Mouse (Mus musculus) ES-Bruce4 (cell line): Measurements from ENCODE around the gene Trmt1. TPM values are rescaled to one million over a fixed set of nuclear protein-coding genes. Genes with fewer than 3 reads are reported as not detected.
"Not testable (repeated sequence)": the region's sequence is repeated elsewhere in the genome, so short reads cannot be mapped to it uniquely, and the experiment has no call there.

Experiments used
- H3K27ac ChIP-seq: 2 replicates; pipeline ENCODE4 v1.5.1; 2012; ENCODE audit warnings: low read length, inconsistent platforms; ENCODE audit not compliant: insufficient read depth
- H3K27me3 ChIP-seq: 2 replicates; pipeline ENCODE4 v1.6.1; 2012; ENCODE audit warnings: mild to moderate bottlenecking, low read length, inconsistent platforms; ENCODE audit not compliant: control insufficient read depth, poor library complexity, insufficient read depth, severe bottlenecking
- H3K36me3 ChIP-seq: 2 replicates; pipeline ENCODE4 v1.6.1; 2012; ENCODE audit warnings: inconsistent platforms, mild to moderate bottlenecking, low read length, moderate library complexity; ENCODE audit not compliant: control insufficient read depth, poor library complexity, insufficient read depth, severe bottlenecking
- H3K4me1 ChIP-seq: one replicate; pipeline ENCODE4 v1.8.1; 2011; ENCODE audit warnings: low read length; ENCODE audit not compliant: control insufficient read depth, insufficient read depth
- H3K4me3 ChIP-seq: 2 replicates; pipeline ENCODE4 v1.5.1; 2011; ENCODE audit warnings: low read depth, mild to moderate bottlenecking, low read length
- H3K9ac ChIP-seq: 2 replicates; pipeline ENCODE4 v1.6.1; 2012; ENCODE audit warnings: low read depth, mild to moderate bottlenecking, inconsistent platforms; ENCODE audit not compliant: poor library complexity, severe bottlenecking
- H3K9me3 ChIP-seq: replicated peaks from 2 replicates; pipeline ENCODE4 v1.6.1; 2012; ENCODE audit warnings: mild to moderate bottlenecking, low read length, inconsistent platforms; ENCODE audit not compliant: control insufficient read depth, poor library complexity, insufficient read depth, severe bottlenecking
- CTCF ChIP-seq: IDR thresholded peaks from one replicate; pipeline ENCODE4 v1.8.1; 2011; ENCODE audit warnings: low read depth, low read length
- EP300 ChIP-seq: IDR thresholded peaks from 2 replicates; pipeline ENCODE4 v1.6.1; 2011; ENCODE audit warnings: low read depth, low read length; ENCODE audit not compliant: insufficient read depth
- POLR2A ChIP-seq: IDR thresholded peaks from one replicate; pipeline ENCODE4 v1.8.1; 2011; ENCODE audit warnings: low read length; ENCODE audit not compliant: insufficient read depth
- polyA plus RNA-seq: library from polyadenylated mRNA; stranded (reverse); fragments of >200 nt; gene quantifications from 2 replicates; pipeline ENCODE4 v1.2.4, GENCODE M21; 2011; ENCODE audit warnings: low read depth; ENCODE audit not compliant: missing spikeins, insufficient read depth, insufficient read length

Gene Trmt1
- polyA plus RNA-seq, 1 experiment, result 77.6 TPM

DNA sequence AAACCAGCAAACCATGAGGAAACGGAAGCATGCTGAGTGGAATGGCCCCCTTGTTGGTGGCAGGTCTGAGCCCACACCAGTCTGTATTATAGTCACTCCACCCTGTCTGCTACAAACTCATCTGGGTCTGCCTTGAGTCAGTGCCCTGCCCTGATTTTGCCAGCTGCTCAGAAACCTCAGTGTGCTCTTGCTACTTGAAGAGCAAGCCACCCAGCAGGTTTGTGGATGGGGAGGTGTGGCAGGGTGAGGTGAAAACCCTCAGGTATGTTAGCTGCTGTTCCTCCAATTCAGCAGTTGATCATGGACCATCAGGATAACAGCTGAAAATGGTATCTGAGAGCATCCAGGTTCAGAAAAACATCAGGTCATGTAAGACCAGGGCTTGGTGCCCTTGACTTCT lies 18.0 kb upstream of the Trmt1 start:
- H3K36me3 ChIP-seq, result peaks cover 19% of the 10 kb centered on the region
- no peak overlapping the region for H3K4me3 ChIP-seq

DNA sequence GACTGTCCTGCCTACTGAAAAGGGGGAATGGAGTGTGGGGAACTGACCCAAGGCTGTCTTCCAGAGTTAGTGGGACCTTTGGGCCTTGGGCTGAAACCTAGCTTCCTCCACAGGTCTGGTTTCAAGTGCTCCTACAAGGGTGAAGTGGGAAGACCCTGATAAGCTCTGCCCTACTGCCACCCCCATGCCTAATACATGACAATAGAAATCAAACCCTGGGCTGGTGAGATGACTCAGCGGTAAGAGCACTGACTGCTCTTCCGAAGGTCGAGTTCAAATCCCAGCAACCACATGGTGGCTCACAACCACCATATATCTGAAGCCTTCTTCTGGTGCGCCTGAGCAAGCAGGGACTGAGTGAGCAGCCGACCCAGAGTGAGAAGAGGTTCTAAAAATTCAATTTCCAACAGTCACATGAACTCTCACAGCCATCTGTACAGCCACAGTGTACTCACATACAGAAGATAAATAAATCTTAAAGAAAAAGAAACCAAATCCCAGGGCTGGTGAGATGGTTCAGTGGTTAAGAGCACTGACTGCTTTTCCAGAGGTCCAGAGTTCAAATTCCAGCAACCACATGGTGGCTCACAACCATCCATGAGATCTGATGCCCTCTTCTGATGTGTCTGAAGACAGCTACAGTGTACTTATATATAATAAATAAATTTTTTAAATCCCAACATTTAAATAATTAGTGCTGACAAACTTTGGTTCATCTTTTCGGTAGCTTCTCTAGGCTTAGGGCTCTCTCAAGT lies 17.2 kb upstream of the Trmt1 start:
- no peak overlapping the region for H3K4me3 ChIP-seq
- no peaks in the 10 kb centered on the region for H3K9me3 ChIP-seq
- H3K27ac ChIP-seq, result peak overlapping the region; percentile 78
- peaks cover 28% of the 10 kb centered on the region for H3K36me3 ChIP-seq
- TF ChIP-seq POLR2A, result no peak
- TF ChIP-seq CTCF, result no peak
- TF ChIP-seq EP300, result no peak
- peaks cover 4% of the 10 kb centered on the region for H3K4me1 ChIP-seq
- 0 out of 2 replicates have a peak overlapping the region, but pooled peaks have one; percentile 1 for H3K9ac ChIP-seq
- H3K27me3 ChIP-seq, result no peaks in the 10 kb centered on the region

More for the DNA sequence above, 18.0 kb upstream of the Trmt1 start:
- Histone ChIP-seq H3K9me3 (no peaks in the 10 kb centered on the region), H3K4me1 (peaks cover 4% of the 10 kb centered on the region), H3K27me3 (no peaks in the 10 kb centered on the region), H3K9ac (no peak overlapping the region), H3K27ac (peak overlapping the region; percentile 78)
- no peak for TF ChIP-seq POLR2A
- TF ChIP-seq EP300, result no peak
- no peak for TF ChIP-seq CTCF

DNA sequence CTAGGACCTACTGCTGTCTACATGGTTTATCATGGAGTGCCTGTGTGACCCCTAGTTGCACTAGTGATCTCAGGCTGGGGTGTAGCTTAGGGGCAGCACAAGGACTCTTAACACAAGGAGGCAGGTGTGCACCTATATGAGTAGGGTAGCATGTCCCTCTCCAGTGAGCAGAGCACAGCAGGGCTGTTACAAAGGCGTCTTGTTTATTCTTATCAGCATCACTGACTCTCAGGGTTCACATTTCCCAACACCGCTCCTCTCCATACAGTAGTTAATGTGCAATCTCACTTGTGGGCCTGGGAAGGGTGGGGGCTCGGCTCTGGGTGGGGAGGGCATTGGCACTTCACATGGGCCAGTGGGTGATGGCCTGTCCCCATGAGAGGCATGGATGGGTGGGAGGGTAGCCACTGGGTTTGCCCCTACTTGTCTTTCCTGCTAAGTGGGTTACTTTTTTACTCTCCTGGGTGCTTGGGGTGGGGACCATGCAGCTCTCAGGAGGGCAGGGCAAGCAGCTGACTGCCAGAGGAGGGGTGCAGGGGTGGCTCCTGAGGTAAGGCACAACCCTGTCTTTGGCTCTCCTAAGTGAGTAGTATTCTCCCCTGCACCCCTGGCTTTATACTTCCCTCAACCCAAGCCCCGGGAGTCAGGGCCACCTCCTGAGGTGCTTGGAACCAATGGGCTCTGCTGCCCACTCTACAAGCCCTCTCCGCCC lies 15.7 kb upstream of the Trmt1 start:
- not testable (repeated sequence) for H3K27me3 ChIP-seq, H3K9me3 ChIP-seq, H3K4me3 ChIP-seq, H3K4me1 ChIP-seq
- 0 out of 2 replicates have a peak overlapping the region, but pooled peaks have one; percentile 1 for H3K9ac ChIP-seq
- H3K27ac ChIP-seq, result peak overlapping the region; percentile 53
- peaks cover 43% of the 10 kb centered on the region for H3K36me3 ChIP-seq

DNA sequence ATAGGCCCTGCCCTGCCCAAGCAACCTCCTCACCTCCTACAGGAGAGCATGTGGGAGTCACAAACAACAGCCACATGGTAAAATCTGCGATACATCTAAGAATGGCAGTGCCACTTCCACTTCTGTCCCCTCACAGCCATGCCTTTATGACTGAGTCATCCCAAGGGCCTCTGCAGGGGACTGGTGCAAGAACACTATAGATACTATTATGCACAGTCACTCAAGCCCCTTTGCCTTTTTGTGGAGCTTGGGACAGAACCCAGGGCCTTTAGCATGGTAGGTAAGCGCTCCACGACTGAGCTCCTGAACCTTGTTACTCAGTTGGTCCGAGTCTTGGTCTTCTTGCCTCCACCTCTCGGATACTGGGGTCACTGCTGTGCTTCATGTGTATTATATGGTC lies 8.8 kb upstream of the Trmt1 start:
- H3K4me3 ChIP-seq, result no peak overlapping the region
- TF ChIP-seq POLR2A, result no peak
- no peak for TF ChIP-seq EP300
- no peak for TF ChIP-seq CTCF
- no peak overlapping the region for H3K9ac ChIP-seq
- no peaks in the 10 kb centered on the region for H3K4me1 ChIP-seq
- peaks cover 61% of the 10 kb centered on the region for H3K36me3 ChIP-seq
- H3K27me3 ChIP-seq, result no peaks in the 10 kb centered on the region
- H3K9me3 ChIP-seq, result no peaks in the 10 kb centered on the region
- no peak overlapping the region for H3K27ac ChIP-seq

DNA sequence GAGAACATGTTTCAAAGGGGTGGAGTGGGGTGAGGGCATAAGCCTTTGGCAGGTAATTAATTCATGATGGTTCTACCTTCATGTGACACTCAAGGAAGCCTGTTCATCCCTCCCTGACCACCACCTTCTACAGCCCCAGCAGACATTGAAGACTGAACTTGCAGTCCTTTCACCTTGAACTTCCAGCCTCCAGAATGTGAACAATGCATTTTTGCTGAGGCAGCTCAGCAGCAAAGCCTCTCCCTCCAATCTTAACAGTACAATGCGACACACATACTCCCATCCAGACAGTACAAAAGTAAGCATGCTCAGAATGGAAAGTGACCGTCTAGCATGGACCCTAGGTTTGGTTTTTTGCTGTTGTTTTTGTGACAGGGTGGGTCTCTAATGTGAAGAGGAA lies 4.6 kb upstream of the Trmt1 start:
- H3K4me1 ChIP-seq, result peaks cover 2% of the 10 kb centered on the region
- H3K4me3 ChIP-seq, result no peak overlapping the region
- H3K27ac ChIP-seq, result 0 out of 2 replicates have a peak overlapping the region, but pooled peaks have one; percentile 34
- H3K9me3 ChIP-seq, result no peaks in the 10 kb centered on the region
- TF ChIP-seq EP300, result no peak
- TF ChIP-seq CTCF, result no peak
- TF ChIP-seq POLR2A, result no peak
- H3K9ac ChIP-seq, result no peak overlapping the region
- H3K27me3 ChIP-seq, result no peaks in the 10 kb centered on the region
- H3K36me3 ChIP-seq, result peaks cover 33% of the 10 kb centered on the region

DNA sequence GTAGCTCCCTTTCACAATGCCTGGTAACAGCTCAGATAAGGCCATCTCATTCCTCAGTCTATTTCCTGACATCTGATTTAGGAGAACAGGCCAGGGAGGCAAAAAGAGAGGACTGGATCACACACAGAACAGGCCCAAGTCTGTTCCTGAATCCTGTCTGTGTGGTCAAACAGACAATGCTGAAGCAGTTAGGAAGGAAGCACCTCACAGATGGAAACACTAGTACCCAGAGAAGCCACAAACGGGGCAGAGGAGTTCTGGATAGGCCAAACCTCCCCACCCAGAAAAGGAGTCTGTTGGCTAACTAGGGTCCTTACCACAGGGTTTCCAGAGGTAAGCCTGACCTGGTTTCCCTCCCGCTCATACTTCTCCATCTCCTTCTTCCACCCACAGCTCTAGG lies 3.9 kb upstream of the Trmt1 start:
- Histone ChIP-seq H3K36me3 (peaks cover 32% of the 10 kb centered on the region), H3K27ac (no peak overlapping the region), H3K9me3 (no peaks in the 10 kb centered on the region), H3K9ac (no peak overlapping the region), H3K4me3 (no peak overlapping the region), H3K4me1 (peaks cover 2% of the 10 kb centered on the region), H3K27me3 (no peaks in the 10 kb centered on the region)
- TF ChIP-seq POLR2A, result no peak
- TF ChIP-seq EP300, result no peak
- no peak for TF ChIP-seq CTCF
